Mouse (Mus musculus) gastrocnemius, adult 2 months (tissue): Measurements from ENCODE around the gene Gm4969. TPM values are rescaled to one million over a fixed set of nuclear protein-coding genes. Genes with fewer than 3 reads are reported as not detected.

ENCODE experiments used
- DNase-seq: peaks from one replicate; pipeline ENCODE4 v3.0.0; 2022
- H3K27ac ChIP-seq: fragments of 200-600 bp; 2 replicates; pipeline ENCODE4 v1.8.1; 2022; ENCODE audit warnings: mild to moderate bottlenecking
- H3K4me3 ChIP-seq: fragments of 200-600 bp; 2 replicates; pipeline ENCODE4 v1.8.1; 2022; ENCODE audit warnings: mild to moderate bottlenecking, moderate library complexity
- CTCF ChIP-seq: fragments of 200-600 bp; IDR thresholded peaks from 2 replicates; pipeline ENCODE4 v1.8.1; 2022; ENCODE audit warnings: antibody characterized with exemption, mild to moderate bottlenecking, moderate library complexity
- intact Hi-C: fragments of 180-260 bp; cut with DNase I; formaldehyde crosslinking; loops from one replicate; pipeline ENCODE4 v1.15.1; 2025
- total RNA-seq, 2 experiments: library from RNA; stranded (reverse); gene quantifications; 2 replicates each; pipeline ENCODE4 v1.2.3; 2021

Gene Gm4969
- total RNA-seq, 2 experiments from 2014 or later, result not detected

DNA sequence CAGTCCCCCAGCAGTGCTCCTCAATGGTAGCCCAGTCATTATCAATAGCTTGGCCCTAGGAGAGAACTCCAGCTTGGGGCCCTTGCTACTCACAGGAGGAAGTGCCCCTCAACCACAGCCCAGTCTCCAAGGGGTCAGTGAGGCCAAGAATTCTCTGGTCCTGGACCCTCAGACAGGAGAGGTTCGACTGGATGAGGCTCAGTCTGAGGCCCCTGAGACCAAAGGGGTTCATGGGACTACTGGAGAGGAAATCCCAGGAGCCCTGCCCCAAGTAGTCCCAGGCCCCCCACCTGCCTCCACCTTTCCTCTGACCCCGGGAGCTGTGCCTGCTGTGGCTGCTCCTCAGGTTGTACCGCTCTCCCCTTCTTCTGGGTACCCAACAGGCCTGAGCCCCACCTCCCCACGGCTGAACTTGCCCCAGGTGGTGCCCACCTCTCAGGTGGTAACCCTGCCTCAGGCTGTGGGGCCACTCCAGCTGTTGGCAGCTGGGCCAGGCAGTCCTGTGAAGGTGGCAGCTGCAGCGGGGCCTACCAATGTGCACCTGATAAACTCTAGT, 21.7 kb downstream of the Gm4969 start:
- H3K4me3 ChIP-seq, result peak overlapping the region; percentile 90
- DNase-seq, result no peak
- intact Hi-C loops, result no loop called here
- no peak for TF ChIP-seq CTCF
- peak overlapping the region; percentile 94; the same call in 1 of the 2 replicates for H3K27ac ChIP-seq

DNA sequence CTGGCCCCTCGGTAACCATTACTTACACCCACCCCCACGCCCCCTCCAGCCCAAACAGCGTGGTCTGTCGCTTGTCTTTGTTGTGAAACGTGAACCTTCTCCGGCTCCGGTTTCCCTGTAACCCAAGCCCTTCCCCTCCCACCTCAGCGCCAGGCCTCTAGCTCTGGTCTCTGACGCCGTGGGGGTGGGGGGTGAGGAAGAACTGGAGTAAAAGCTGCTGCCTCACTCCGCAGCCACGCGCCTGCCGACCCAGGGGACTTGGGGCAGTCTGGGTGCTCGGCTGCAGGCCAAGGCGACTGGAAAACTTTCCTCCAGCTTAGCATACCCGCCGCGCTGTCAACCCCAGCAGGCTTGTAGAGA, 22.4 kb downstream of the Gm4969 start:
- DNase-seq, result peak; percentile 79
- H3K4me3 ChIP-seq, result peak overlapping the region; percentile 90
- TF ChIP-seq CTCF, result no peak
- H3K27ac ChIP-seq, result peak overlapping the region; percentile 94
- intact Hi-C loops, result no loop called here

- H3K27ac ChIP-seq, result peak overlapping the region; percentile 94
- intact Hi-C loops, result loop anchor here (5.0 kb wide), 1 partner anchor 88 kb away; no protein-coding TSS in a partner anchor
- no peak; the same call in 1 of the 2 replicates for TF ChIP-seq CTCF
- DNase-seq, result peak; percentile 81
- peak overlapping the region; percentile 90 for H3K4me3 ChIP-seq
These were observed 23.1 kb downstream of the Gm4969 start for GRCm38 (mm10) chr7:19094826-19095750.

GRCm38 (mm10) chr7:19094471-19094825, 23.7 kb downstream of the Gm4969 start, which contains the start of gene Six5:
Gene Six5 (plus strand): TSS chr7:19094594.
- TF ChIP-seq CTCF, result no peak
- intact Hi-C loops, result loop anchor here (5.0 kb wide), 1 partner anchor 87 kb away; no protein-coding TSS in a partner anchor
- peak; percentile 83 for DNase-seq
- peak within 1 kb of the TSS; percentile 90 for H3K4me3 ChIP-seq
- peak within 1 kb of the TSS; percentile 94 for H3K27ac ChIP-seq

DNA sequence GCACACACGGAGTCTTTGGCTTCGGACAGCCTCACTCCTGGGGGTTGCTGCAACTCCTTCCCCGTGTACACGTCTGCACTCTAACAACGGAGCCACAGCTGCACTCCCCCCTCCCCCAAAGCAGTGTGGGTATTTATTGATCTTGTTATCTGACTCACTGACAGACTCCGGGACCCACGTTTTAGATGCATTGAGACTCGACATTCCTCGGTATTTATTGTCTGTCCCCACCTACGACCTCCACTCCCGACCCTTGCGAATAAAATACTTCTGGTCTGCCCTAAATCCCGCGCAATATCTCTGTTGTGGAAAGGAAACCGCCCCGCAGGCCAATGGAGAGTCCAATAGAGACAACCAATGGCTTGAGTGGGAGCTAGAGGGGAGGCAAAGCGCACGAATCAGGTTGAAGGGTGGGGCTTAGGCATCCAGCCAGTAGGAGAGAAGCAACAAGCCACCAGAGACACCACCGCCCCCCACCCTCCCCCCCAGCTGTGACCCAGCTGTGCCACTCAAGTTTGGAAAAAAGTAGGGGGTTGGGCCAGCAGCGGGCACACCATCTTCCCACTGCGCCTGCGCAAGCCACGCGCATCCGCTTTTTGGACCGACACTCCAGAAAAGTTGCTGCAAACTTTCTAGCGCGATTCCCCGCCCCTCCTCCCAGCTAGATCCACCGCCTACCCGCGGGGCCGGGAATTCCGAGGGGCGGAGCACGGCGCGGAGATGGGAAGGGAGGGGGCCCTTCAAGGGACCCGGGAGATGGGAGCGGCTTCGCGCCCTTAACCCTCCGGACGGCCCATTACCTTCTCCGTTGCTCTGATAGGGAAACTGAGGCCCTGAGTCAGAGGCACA, 24.4 kb downstream of the Gm4969 start:
- DNase-seq, result peak; percentile 96
- peak overlapping the region; percentile 90 for H3K4me3 ChIP-seq
- peak overlapping the region; percentile 94 for H3K27ac ChIP-seq
- TF ChIP-seq CTCF, result no peak
- intact Hi-C loops, result loop anchor here (1.0 to 5.0 kb wide), 2 partner anchors 24 to 86 kb away; no protein-coding TSS in a partner anchor

GRCm38 (mm10) chr7:19093174-19093521, 25.0 kb downstream of the Gm4969 start:
- Histone ChIP-seq H3K4me3 (peak overlapping the region; percentile 90), H3K27ac (peak overlapping the region; percentile 94)
- peak; percentile 93 for DNase-seq
- intact Hi-C loops, result loop anchor here (1.0 to 5.0 kb wide), 2 partner anchors 24 to 86 kb away; no protein-coding TSS in a partner anchor
- peak; percentile 84 for TF ChIP-seq CTCF

GRCm38 (mm10) chr7:19092381-19093173, 25.6 kb downstream of the Gm4969 start:
- DNase-seq, result peak; percentile 71
- intact Hi-C loops, result loop anchor here (1.0 to 5.0 kb wide), 2 partner anchors 23 to 85 kb away; no protein-coding TSS in a partner anchor
- TF ChIP-seq CTCF, result no peak
- Histone ChIP-seq H3K4me3 (peak overlapping the region; percentile 90), H3K27ac (peak overlapping the region; percentile 94)

DNA sequence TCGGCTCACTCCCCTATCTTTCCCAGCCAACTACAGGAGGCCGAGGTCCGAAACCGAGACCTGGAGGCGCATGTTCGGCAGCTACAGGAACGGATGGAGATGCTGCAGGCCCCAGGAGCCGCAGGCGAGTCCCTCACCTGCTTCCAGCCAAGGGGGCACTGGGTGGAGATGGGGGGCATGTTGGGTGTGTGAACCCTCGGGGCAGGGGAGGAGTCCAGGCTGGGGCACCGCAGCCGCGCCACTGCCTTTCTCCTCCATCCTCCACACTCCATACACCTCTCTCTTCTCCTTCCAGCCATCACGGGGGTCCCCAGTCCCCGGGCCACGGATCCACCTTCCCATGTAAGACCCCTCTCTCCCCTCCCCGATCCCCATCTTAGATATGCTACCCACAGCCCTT, 26.3 kb downstream of the Gm4969 start:
- intact Hi-C loops, result loop anchor here (5.0 kb wide), 1 partner anchor 85 kb away; no protein-coding TSS in a partner anchor
- TF ChIP-seq CTCF, result no peak
- DNase-seq, result peak; percentile 24
- Histone ChIP-seq H3K4me3 (no peak overlapping the region), H3K27ac (no peak overlapping the region)

DNA sequence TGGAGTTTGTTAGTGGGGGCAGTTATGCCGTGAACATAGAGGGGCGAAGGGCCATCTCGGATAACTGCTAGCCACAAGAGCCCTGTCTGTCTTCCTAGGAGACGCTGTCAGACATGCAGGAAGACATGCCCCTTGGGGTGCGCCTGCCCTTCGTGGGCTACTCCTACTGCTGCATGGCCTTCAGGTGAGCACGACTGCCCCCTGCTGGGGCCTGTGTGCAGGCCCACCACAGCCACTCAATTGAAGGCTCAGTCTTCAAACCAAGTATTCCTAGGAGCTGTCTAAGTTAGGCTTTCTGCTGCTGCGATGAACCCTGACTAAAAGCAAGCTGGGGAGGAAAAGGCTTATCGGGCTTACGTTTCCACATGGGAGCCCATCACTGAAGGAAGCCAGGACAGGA, 29.4 kb downstream of the Gm4969 start:
- peak; percentile 84 for DNase-seq
- peak; percentile 97 for TF ChIP-seq CTCF
- 0 out of 2 replicates have a peak overlapping the region, but pooled peaks have one; percentile 28 for H3K27ac ChIP-seq
- intact Hi-C loops, result loop anchor here (1.0 kb wide), 1 partner anchor 16 kb away; no protein-coding TSS in a partner anchor
- H3K4me3 ChIP-seq, result no peak overlapping the region

DNA sequence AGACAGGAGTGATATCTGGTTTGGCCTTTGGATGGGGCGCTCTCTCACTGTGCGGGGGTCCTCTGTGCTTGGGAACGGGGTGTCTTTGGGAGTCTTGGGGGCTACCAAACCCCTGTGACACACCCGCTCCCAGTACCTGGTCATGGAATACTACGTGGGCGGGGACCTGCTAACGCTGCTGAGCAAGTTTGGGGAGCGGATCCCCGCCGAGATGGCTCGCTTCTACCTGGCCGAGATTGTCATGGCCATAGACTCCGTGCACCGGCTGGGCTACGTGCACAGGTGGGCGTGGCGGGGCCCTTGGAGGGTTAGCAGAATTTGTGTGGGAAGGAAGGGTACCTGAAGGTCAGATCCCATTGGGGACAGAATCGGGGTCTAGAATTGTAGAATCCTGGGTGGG, 31.4 kb downstream of the Gm4969 start:
- no peak for TF ChIP-seq CTCF
- intact Hi-C loops, result no loop called here
- no peak overlapping the region for H3K4me3 ChIP-seq
- no peak overlapping the region for H3K27ac ChIP-seq
- peak; percentile 22 for DNase-seq

DNA sequence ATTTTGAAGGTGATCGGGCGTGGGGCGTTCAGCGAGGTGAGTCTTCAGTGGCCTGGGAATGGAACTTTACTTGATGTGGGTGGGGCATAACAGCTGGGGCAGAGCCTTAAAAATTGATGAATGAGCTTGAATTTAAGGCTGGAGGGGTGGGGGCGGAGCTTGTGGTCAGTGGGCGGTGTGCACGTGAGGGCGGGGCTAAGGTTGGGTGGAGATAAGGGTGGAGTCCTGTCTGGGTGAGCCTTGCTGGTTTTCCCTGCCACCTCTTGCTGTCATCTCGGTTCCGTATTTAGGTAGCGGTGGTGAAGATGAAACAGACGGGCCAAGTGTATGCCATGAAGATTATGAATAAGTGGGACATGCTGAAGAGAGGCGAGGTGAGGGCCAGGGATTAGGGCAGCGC, 32.1 kb downstream of the Gm4969 start:
- no peak for TF ChIP-seq CTCF
- intact Hi-C loops, result no loop called here
- peak; percentile 77 for DNase-seq
- Histone ChIP-seq H3K27ac (peak overlapping the region; percentile 99), H3K4me3 (peak overlapping the region; percentile 87)
